Mouse (Mus musculus): Measurements from ENCODE around the gene Ikzf3. TPM values are rescaled to one million over a fixed set of nuclear protein-coding genes. Genes with fewer than 3 reads are reported as not detected.
A peak's percentile ranks its signal among the peaks of the same experiment; 100 is the strongest.

Ikzf3 gene
- polyA plus RNA-seq, 1 experiment: not detected

DNA sequence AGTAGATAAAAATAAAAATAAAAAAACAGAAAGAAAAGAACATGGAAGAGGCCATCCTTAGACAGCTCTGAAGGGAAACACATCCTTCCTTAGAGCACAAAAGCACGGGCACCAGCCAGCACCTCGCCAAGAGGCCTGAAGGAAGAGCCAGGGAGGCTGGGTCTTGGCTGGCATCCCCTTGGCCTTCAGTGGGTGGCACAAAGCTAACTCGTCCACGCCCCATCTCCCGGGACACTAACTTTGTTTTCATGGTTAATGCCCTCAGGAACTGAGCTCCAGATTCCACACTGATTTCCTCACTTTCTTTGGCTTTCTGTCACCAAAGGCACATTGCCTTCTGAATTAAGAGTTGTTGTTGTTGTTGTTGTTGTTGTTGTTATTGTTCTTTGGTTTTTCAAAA, 31.9 kb upstream of the Ikzf3 start:
- TF ChIP-seq POLR2A (IDR thresholded peaks at IDR 0.05; ENCODE audit: borderline replicate concordance, low read depth, low read length) (no peak), CTCF (IDR thresholded peaks at IDR 0.05; ENCODE audit: low read depth, low read length) (no peak)
- Histone ChIP-seq H3K27ac (ENCODE audit: insufficient read depth, low read depth, low read length) (no peak overlapping the region), H3K4me3 (ENCODE audit: insufficient read depth, low read length) (no peak overlapping the region), H3K4me1 (ENCODE audit: control insufficient read depth, insufficient read depth, low read length) (peaks cover 13% of the 10 kb centered on the region)

DNA sequence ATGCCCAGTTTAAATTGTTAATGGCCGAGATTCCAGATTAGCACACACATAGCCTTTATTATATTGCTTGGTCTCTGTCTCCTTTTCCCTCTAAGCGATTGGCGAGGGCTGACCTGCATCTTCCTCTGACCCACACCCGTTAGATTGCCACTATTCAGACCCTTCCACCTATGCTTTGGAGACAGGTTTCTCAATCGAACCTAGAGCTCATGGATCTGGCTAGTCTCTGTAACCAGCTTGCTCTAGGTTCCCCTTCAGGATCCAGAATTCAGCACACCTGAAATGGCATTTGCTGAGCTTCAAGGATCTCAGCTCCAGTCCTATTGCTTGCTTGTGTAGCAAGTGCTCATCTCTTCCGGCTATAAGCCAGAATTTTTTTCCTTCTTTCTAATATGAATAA, 23.6 kb upstream of the Ikzf3 start:
- TF ChIP-seq POLR2A (IDR thresholded peaks at IDR 0.05; ENCODE audit: borderline replicate concordance, low read depth, low read length) (no peak), CTCF (IDR thresholded peaks at IDR 0.05; ENCODE audit: low read depth, low read length) (no peak)
- Histone ChIP-seq H3K4me1 (ENCODE audit: control insufficient read depth, insufficient read depth, low read length) (no peaks in the 10 kb centered on the region), H3K4me3 (ENCODE audit: insufficient read depth, low read length) (no peak overlapping the region), H3K27ac (ENCODE audit: insufficient read depth, low read depth, low read length) (no peak overlapping the region)

DNA sequence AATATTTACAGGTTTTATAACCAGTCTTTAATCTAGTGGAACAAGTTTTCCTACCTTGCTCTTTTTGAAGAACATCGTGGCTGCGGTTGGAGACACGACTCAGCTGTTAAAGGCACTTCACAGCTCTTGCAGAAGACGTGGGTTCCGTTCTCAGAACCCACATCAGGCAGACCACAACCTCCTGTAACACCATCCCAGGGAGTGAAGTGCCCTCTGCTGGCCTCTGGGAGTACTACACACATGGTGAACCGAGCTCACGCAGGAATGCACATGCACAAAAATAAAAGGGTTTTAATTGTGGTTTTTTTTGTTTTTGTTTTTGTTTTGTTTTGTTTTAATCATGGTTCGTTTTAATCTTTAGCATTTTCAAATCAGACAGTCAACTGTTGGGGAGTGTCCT, 22.5 kb upstream of the Ikzf3 start:
- H3K4me3 ChIP-seq (ENCODE audit: insufficient read depth, low read length): no peak overlapping the region
- no peak overlapping the region for H3K27ac ChIP-seq (ENCODE audit: insufficient read depth, low read depth, low read length)
- H3K4me1 ChIP-seq (ENCODE audit: control insufficient read depth, insufficient read depth, low read length): no peaks in the 10 kb centered on the region
- TF ChIP-seq POLR2A (IDR thresholded peaks at IDR 0.05; ENCODE audit: borderline replicate concordance, low read depth, low read length): no peak

DNA sequence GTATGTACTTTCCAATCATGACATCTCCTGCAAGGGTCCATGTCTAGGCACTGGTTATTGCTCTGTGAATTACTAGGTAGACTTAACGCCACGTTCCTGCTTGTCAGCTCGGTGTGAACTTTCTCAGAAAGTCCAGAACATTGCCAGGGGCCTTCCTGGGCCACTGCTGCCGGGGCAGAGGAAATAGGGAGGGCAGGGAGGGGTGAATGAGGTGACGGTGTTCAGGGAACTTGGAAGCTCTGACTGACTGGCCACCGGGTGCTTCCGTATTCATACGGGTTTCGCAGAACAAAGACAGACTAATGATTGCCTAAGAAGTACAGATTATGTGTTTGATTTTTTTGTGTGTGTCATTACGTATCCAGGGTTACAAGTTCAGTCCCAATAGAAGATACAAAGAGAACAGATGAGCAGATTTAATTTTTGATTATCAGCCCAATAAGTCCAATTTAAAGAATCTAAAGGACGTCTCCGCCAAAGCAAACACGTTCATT, 18.1 kb upstream of the Ikzf3 start:
- TF ChIP-seq CTCF (IDR thresholded peaks at IDR 0.05; ENCODE audit: low read depth, low read length) (no peak), POLR2A (IDR thresholded peaks at IDR 0.05; ENCODE audit: borderline replicate concordance, low read depth, low read length) (no peak)
- H3K4me3 ChIP-seq (ENCODE audit: insufficient read depth, low read length): no peak overlapping the region

DNA sequence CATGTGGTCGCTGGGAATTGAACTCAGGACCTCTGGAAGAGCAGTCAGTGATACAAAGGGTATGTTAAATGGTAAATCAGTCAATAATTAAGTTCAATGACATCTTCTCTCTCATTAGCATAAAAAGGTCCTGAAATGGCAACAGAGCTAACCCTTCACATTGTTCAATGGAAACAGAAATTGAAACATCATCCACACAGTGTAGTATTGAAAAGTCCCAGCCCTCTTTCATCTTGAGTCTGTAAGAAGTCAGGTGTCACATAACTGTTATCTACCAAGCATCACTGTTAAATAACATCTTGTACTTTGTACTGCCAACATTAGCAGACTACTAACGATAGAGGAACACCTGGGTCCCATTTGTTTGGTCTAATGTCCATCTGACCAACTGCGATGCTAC, 17.2 kb upstream of the Ikzf3 start:
- TF ChIP-seq CTCF (IDR thresholded peaks at IDR 0.05; ENCODE audit: low read depth, low read length) (no peak), POLR2A (IDR thresholded peaks at IDR 0.05; ENCODE audit: borderline replicate concordance, low read depth, low read length) (no peak)
- H3K4me1 ChIP-seq (ENCODE audit: control insufficient read depth, insufficient read depth, low read length): no peaks in the 10 kb centered on the region
- H3K27ac ChIP-seq (ENCODE audit: insufficient read depth, low read depth, low read length): no peak overlapping the region
- no peak overlapping the region for H3K4me3 ChIP-seq (ENCODE audit: insufficient read depth, low read length)

More for the DNA sequence above, 18.1 kb upstream of the Ikzf3 start:
- Histone ChIP-seq H3K4me1 (ENCODE audit: control insufficient read depth, insufficient read depth, low read length) (no peaks in the 10 kb centered on the region), H3K27ac (ENCODE audit: insufficient read depth, low read depth, low read length) (no peak overlapping the region)

DNA sequence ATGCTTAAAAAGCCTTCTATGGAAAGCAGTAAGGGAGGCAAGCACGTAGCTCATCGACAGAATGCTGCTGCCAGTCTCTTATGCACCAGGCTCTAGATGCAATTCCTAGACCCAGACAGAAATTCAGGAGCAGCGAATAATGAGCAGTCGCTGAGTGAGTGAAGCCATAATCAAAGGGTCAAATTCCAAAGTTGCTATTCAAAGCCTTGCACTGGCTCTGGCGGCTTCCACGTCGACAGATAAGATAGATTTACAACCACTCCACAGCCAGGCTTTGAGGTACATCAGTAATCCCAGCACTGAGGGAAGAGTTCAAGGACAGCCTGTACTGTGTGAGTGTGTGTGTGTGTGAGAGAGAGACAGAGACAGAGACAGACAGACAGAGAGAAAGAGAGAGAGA, 15.1 kb upstream of the Ikzf3 start:
- Histone ChIP-seq H3K4me3 (ENCODE audit: insufficient read depth, low read length) (no peak overlapping the region), H3K27ac (ENCODE audit: insufficient read depth, low read depth, low read length) (no peak overlapping the region), H3K4me1 (ENCODE audit: control insufficient read depth, insufficient read depth, low read length) (no peaks in the 10 kb centered on the region)
- TF ChIP-seq CTCF (IDR thresholded peaks at IDR 0.05; ENCODE audit: low read depth, low read length) (no peak), POLR2A (IDR thresholded peaks at IDR 0.05; ENCODE audit: borderline replicate concordance, low read depth, low read length) (no peak)

DNA sequence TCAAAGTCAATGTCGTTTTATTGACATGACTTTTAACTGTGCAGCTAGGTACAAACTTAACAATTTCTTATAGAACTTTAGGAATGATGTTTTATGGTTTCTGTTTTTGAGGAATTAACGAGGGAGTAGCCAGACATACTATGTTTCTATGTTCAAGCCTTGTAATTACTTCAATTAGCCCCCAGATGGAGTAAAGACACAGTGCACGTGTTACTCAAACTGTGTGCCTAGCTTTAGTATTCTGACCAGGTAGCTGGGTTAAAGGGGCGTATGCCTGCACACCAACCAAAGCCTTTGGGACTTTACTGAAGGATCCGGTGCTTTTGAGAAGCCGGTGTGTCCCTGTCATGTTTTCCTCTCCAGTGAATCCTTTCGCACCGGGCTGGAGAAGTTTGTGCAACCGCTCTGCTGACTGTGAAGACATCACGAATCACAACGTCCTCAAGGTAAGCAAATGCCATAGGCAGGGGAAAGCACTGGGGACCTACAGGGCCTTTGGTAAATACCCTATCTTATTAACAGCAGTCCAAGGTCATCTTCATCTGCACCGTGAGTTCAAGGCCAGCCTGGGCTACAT, 9.4 kb upstream of the Ikzf3 start:
- Histone ChIP-seq H3K27ac (ENCODE audit: insufficient read depth, low read depth, low read length) (no peak overlapping the region), H3K4me3 (ENCODE audit: insufficient read depth, low read length) (no peak overlapping the region), H3K4me1 (ENCODE audit: control insufficient read depth, insufficient read depth, low read length) (peaks cover 9% of the 10 kb centered on the region; the same call in 1 of the 2 replicates)
- TF ChIP-seq POLR2A (IDR thresholded peaks at IDR 0.05; ENCODE audit: borderline replicate concordance, low read depth, low read length): no peak
- no peak for TF ChIP-seq CTCF (IDR thresholded peaks at IDR 0.05; ENCODE audit: low read depth, low read length)

DNA sequence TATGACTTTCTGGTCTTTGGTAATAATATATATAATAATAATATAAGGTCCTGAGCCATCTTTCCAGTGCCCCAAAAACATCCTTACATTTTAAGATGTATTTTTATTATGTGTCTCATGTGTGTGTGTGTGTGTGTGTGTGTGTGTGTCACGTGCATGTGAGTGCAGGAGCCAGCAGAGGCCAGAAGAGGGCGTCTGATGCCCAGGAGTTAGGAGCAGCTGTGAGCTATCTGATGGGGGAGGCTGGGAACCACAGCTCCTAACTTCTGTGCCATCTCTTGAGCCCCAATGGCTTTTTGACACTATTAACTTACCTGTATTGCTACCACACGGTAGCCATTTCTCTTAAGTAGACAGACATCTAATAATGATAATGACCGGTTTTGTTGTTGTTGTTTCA, 8.1 kb upstream of the Ikzf3 start:
- TF ChIP-seq POLR2A (IDR thresholded peaks at IDR 0.05; ENCODE audit: borderline replicate concordance, low read depth, low read length) (no peak), CTCF (IDR thresholded peaks at IDR 0.05; ENCODE audit: low read depth, low read length) (no peak)
- Histone ChIP-seq H3K4me1 (ENCODE audit: control insufficient read depth, insufficient read depth, low read length) (peaks cover 9% of the 10 kb centered on the region; the same call in 1 of the 2 replicates), H3K4me3 (ENCODE audit: insufficient read depth, low read length) (no peak overlapping the region), H3K27ac (ENCODE audit: insufficient read depth, low read depth, low read length) (no peak overlapping the region)

DNA sequence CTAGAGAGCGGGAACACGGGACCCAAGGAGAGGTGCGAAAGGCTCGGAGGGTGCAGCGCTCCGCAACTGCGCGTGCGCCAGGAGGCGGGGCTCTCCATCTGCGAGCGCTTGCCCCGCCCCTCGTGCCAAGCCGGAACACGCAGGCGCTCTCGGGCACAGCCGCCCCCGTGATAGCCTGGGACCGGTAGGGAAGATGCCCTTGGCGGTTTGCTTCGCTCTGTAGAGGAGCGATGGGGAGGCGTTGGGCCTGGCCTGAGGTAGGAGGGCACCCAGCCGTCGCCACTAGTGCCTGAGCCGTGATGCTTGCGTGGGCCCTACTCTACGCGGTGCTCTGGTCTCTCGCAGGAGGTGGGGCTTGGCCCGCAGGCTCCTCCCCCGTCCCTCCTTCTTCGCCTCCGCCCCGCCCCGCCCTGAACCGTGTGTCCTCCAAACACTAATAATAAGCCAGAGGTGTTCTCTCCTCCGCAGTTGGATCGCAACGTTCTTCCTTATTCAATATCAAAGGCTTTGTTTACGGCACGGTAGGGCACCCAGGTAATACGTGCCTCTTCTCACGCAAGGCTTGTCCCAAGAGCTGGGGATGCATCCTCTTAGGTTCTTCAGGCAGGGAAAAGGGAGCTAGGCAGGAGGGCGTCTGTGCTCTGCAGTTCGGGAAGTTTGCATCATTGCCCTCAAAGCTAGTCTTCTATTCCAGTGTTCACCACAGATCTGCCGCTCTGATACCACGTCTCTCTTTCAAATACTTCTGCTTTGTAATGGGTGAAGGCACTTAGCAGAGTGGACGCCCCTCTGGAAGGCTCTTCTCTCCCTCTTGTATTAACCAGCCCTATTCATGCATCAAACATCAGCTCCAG, 5.4 kb upstream of the Ikzf3 start, which contains the start of gene Zpbp2:
TSS of gene Zpbp2 (plus strand) at position 123 of the 854 bp plus-strand sequence.
- peak within 1 kb of the TSS; percentile 88 for H3K4me3 ChIP-seq (ENCODE audit: insufficient read depth, low read length)
- no peak within 1 kb of the TSS for H3K27ac ChIP-seq (ENCODE audit: insufficient read depth, low read depth, low read length)
- peaks cover 9% of the 10 kb centered on the region for H3K4me1 ChIP-seq (ENCODE audit: control insufficient read depth, insufficient read depth, low read length)
- TF ChIP-seq POLR2A (IDR thresholded peaks at IDR 0.05; ENCODE audit: borderline replicate concordance, low read depth, low read length) (no peak), CTCF (IDR thresholded peaks at IDR 0.05; ENCODE audit: low read depth, low read length) (no peak)
